Mouse (Mus musculus): ENCODE results near the gene Map3k12. TPM values are rescaled to one million over a fixed set of nuclear protein-coding genes. Genes with fewer than 3 reads are reported as not detected.
A peak's percentile ranks its signal among the peaks of the same experiment; 100 is the strongest.

The Map3k12 gene
- polyA plus RNA-seq, 2 experiments = 1.1 to 1.3 TPM

- WGBS (ENCODE audit: insufficient replicate concordance) = under 1% methylated on average over 10 of the region's 10 CpGs
- ATAC-seq (ENCODE audit: insufficient read depth) = no peak
- peaks cover 3% of the 10 kb centered on the region for H3K27me3 ChIP-seq (ENCODE audit: control insufficient read depth, insufficient read depth, low read length)
Measured at GRCm38 (mm10) chr15:102517631-102517975, 739 bp upstream of the Map3k12 start.

GRCm38 (mm10) chr15:102516293-102516692 is 571 bp downstream of the Map3k12 start:
- TF ChIP-seq CTCF (IDR thresholded peaks at IDR 0.05; ENCODE audit: low read depth) (no peak), EP300 (IDR thresholded peaks at IDR 0.05; ENCODE audit: low read depth) (no peak)
- Histone ChIP-seq H3K4me1 (replicated peaks; ENCODE audit: control insufficient read depth in 2 of 2, insufficient read depth in 2 of 2, low read length in 1 of 2) (peaks cover 11 to 13% of the 10 kb centered on the region in 2 experiments), H3K27me3 (ENCODE audit: control insufficient read depth, insufficient read depth, low read length) (peaks cover 3% of the 10 kb centered on the region), H3K36me3 (replicated peaks; ENCODE audit: control insufficient read depth, insufficient read depth, low read depth) (no peaks in the 10 kb centered on the region), H3K9me3 (ENCODE audit: control insufficient read depth, low read length) (no peaks in the 10 kb centered on the region), H3K4me2 (ENCODE audit: low read depth) (peak overlapping the region; percentile 100), H3K4me3 (ENCODE audit: insufficient read depth in 1 of 2, low read depth in 2 of 2, low read length in 2 of 2) (peak overlapping the region; percentile 72 to 79), H3K27ac (no peak overlapping the region), H3K9ac (replicated peaks) (peak overlapping the region; percentile 70)
- DNase-seq (ENCODE audit: low read depth in 3 of 3, low spot score in 3 of 3) (no peak), ATAC-seq (ENCODE audit: insufficient read depth) (no peak)
- 9% methylated on average over 12 of the region's 12 CpGs for whole genome bisulfite sequencing (ENCODE audit: insufficient replicate concordance)

More at GRCm38 (mm10) chr15:102517631-102517975, 739 bp upstream of the Map3k12 start:
- Histone ChIP-seq H3K4me1 (replicated peaks; ENCODE audit: control insufficient read depth in 2 of 2, insufficient read depth in 2 of 2, low read length in 1 of 2) (peaks cover 11 to 13% of the 10 kb centered on the region in 2 experiments), H3K36me3 (replicated peaks; ENCODE audit: control insufficient read depth, insufficient read depth, low read depth) (no peaks in the 10 kb centered on the region), H3K4me3 (ENCODE audit: insufficient read depth in 1 of 2, low read depth in 2 of 2, low read length in 2 of 2) (peak overlapping the region; percentile 72 to 79), H3K9me3 (ENCODE audit: control insufficient read depth, low read length) (no peaks in the 10 kb centered on the region), H3K4me2 (ENCODE audit: low read depth) (peak overlapping the region; percentile 100), H3K9ac (replicated peaks) (peak overlapping the region; percentile 70), H3K27ac (peak overlapping the region; percentile 75)
- DNase-seq (ENCODE audit: low read depth in 3 of 3, low spot score in 3 of 3) = no peak
- TF ChIP-seq CTCF (IDR thresholded peaks at IDR 0.05; ENCODE audit: low read depth) = no peak
- TF ChIP-seq EP300 (IDR thresholded peaks at IDR 0.05; ENCODE audit: low read depth) = no peak

GRCm38 (mm10) chr15:102515791-102516190 is 1.1 kb downstream of the Map3k12 start:
- WGBS (ENCODE audit: insufficient replicate concordance) = 74% methylated on average over 4 of the region's 4 CpGs

GRCm38 (mm10) chr15:102515261-102515660 is 1.6 kb downstream of the Map3k12 start:
- 57% methylated on average over 2 of the region's 2 CpGs for WGBS (ENCODE audit: insufficient replicate concordance)
- H3K4me3 ChIP-seq (ENCODE audit: insufficient read depth in 1 of 2, low read depth in 2 of 2, low read length in 2 of 2) = no peak overlapping the region

More at GRCm38 (mm10) chr15:102515791-102516190, 1.1 kb downstream of the Map3k12 start:
- Histone ChIP-seq H3K36me3 (replicated peaks; ENCODE audit: control insufficient read depth, insufficient read depth, low read depth) (no peaks in the 10 kb centered on the region), H3K27me3 (ENCODE audit: control insufficient read depth, insufficient read depth, low read length) (peaks cover 3% of the 10 kb centered on the region), H3K4me2 (ENCODE audit: low read depth) (peak overlapping the region; percentile 100), H3K4me3 (ENCODE audit: insufficient read depth in 1 of 2, low read depth in 2 of 2, low read length in 2 of 2) (no peak overlapping the region), H3K9me3 (ENCODE audit: control insufficient read depth, low read length) (no peaks in the 10 kb centered on the region), H3K4me1 (replicated peaks; ENCODE audit: control insufficient read depth in 2 of 2, insufficient read depth in 2 of 2, low read length in 1 of 2) (peaks cover 11 to 17% of the 10 kb centered on the region in 2 experiments), H3K9ac (replicated peaks) (no peak overlapping the region), H3K27ac (no peak overlapping the region)
- DNase-seq (ENCODE audit: low read depth in 3 of 3, low spot score in 3 of 3) (no peak), ATAC-seq (ENCODE audit: insufficient read depth) (no peak)
- no peak for TF ChIP-seq EP300 (IDR thresholded peaks at IDR 0.05; ENCODE audit: low read depth)
- no peak for TF ChIP-seq CTCF (IDR thresholded peaks at IDR 0.05; ENCODE audit: low read depth)

GRCm38 (mm10) chr15:102513004-102513403 is 3.9 kb downstream of the Map3k12 start:
- Histone ChIP-seq H3K36me3 (replicated peaks; ENCODE audit: control insufficient read depth, insufficient read depth, low read depth) (no peaks in the 10 kb centered on the region), H3K4me2 (ENCODE audit: low read depth) (no peak overlapping the region), H3K4me1 (replicated peaks; ENCODE audit: control insufficient read depth in 2 of 2, insufficient read depth in 2 of 2, low read length in 1 of 2) (peaks cover 4 to 11% of the 10 kb centered on the region in 2 experiments), H3K27ac (no peak overlapping the region), H3K9ac (replicated peaks) (no peak overlapping the region), H3K27me3 (ENCODE audit: control insufficient read depth, insufficient read depth, low read length) (peaks cover 3% of the 10 kb centered on the region), H3K4me3 (ENCODE audit: insufficient read depth in 1 of 2, low read depth in 2 of 2, low read length in 2 of 2) (no peak overlapping the region), H3K9me3 (ENCODE audit: control insufficient read depth, low read length) (no peaks in the 10 kb centered on the region)
- ATAC-seq (ENCODE audit: insufficient read depth) (no peak), DNase-seq (ENCODE audit: low read depth in 3 of 3, low spot score in 3 of 3) (no peak)
- TF ChIP-seq EP300 (IDR thresholded peaks at IDR 0.05; ENCODE audit: low read depth) (no peak), CTCF (IDR thresholded peaks at IDR 0.05; ENCODE audit: low read depth) (no peak)
- WGBS (ENCODE audit: insufficient replicate concordance) = 52% methylated on average over 3 of the region's 3 CpGs

More at GRCm38 (mm10) chr15:102515261-102515660, 1.6 kb downstream of the Map3k12 start:
- TF ChIP-seq EP300 (IDR thresholded peaks at IDR 0.05; ENCODE audit: low read depth) = no peak
- no peak for TF ChIP-seq CTCF (IDR thresholded peaks at IDR 0.05; ENCODE audit: low read depth)
- no peaks in the 10 kb centered on the region for H3K36me3 ChIP-seq (replicated peaks; ENCODE audit: control insufficient read depth, insufficient read depth, low read depth)
- H3K4me2 ChIP-seq (ENCODE audit: low read depth) = no peak overlapping the region; the same call in 1 of the 2 replicates
- DNase-seq (ENCODE audit: low read depth in 3 of 3, low spot score in 3 of 3) (no peak), ATAC-seq (ENCODE audit: insufficient read depth) (no peak)
- peaks cover 3% of the 10 kb centered on the region for H3K27me3 ChIP-seq (ENCODE audit: control insufficient read depth, insufficient read depth, low read length)
- no peak overlapping the region for H3K27ac ChIP-seq
- no peak overlapping the region for H3K9ac ChIP-seq (replicated peaks)
- H3K9me3 ChIP-seq (ENCODE audit: control insufficient read depth, low read length) = no peaks in the 10 kb centered on the region
- peaks cover 11 to 18% of the 10 kb centered on the region in 2 experiments for H3K4me1 ChIP-seq (replicated peaks; ENCODE audit: control insufficient read depth in 2 of 2, insufficient read depth in 2 of 2, low read length in 1 of 2)

All from liver, embryonic 14.5 days (tissue).